Mouse (Mus musculus) thymus, postnatal 0 days (tissue): ENCODE results near the gene Scg2. TPM values are rescaled to one million over a fixed set of nuclear protein-coding genes. Genes with fewer than 3 reads are reported as not detected.

ENCODE experiments used
- polyA plus RNA-seq: library from polyadenylated mRNA; unstranded; fragments of >200 nt; fragmentation: Nextera tagmentation; extraction: Ambion mirVana; gene quantifications from 2 replicates; pipeline ENCODE4 v1.2.1, GENCODE M21; 2015

Scg2 gene
- polyA plus RNA-seq, 1 experiment from 2014 or later: 0.75 TPM

Other genes starting within 250 kb of the Scg2 start
- gene Ap1s3, start 231.9 kb upstream of the Scg2 start, polyA plus RNA-seq: 1.2 and 1.3 TPM in 2 replicates